Mouse (Mus musculus): ENCODE results near the gene Ccdc136. TPM values are rescaled to one million over a fixed set of nuclear protein-coding genes. Genes with fewer than 3 reads are reported as not detected.
A peak's percentile ranks its signal among the peaks of the same experiment; 100 is the strongest.

Ccdc136 gene
- polyA plus RNA-seq, 1 experiment = 0.23 TPM

GRCm38 (mm10) chr6:29473941-29474691, 78.0 kb downstream of the Ccdc136 start:
- 11% methylated on average over 33 of the region's 33 CpGs for WGBS
- no peaks in the 10 kb centered on the region for H3K27me3 ChIP-seq (ENCODE audit: control insufficient read depth, insufficient read depth, low read length)
- DNase-seq (ENCODE audit: low read depth in 1 of 2, low spot score in 2 of 2) = peak; percentile 39 to 66

GRCm38 (mm10) chr6:29474736-29475135, 78.6 kb downstream of the Ccdc136 start:
- Histone ChIP-seq H3K4me1 (ENCODE audit: control insufficient read depth, insufficient read depth, insufficient read length) (peaks cover 12% of the 10 kb centered on the region; the same call in 1 of the 2 replicates), H3K27ac (ENCODE audit: insufficient read depth, low read length) (no peak overlapping the region), H3K4me3 (ENCODE audit: extremely low read depth, insufficient read depth, insufficient read length) (no peak overlapping the region), H3K36me3 (ENCODE audit: control insufficient read depth, insufficient read depth, low read length) (peaks cover 7% of the 10 kb centered on the region), H3K27me3 (ENCODE audit: control insufficient read depth, insufficient read depth, low read length) (no peaks in the 10 kb centered on the region)
- TF ChIP-seq CTCF (IDR thresholded peaks at IDR 0.05; ENCODE audit: extremely low read depth, insufficient read depth, insufficient read length, insufficient replicate concordance) (no peak), POLR2A (IDR thresholded peaks at IDR 0.05; ENCODE audit: low read depth, low read length) (no peak)
- DNase-seq (ENCODE audit: low read depth in 1 of 2, low spot score in 2 of 2) = no peak
- 87% methylated on average over 2 of the region's 2 CpGs for WGBS

More at GRCm38 (mm10) chr6:29473941-29474691, 78.0 kb downstream of the Ccdc136 start:
- H3K27ac ChIP-seq (ENCODE audit: insufficient read depth, low read length) = no peak overlapping the region
- peak overlapping the region; percentile 53 for H3K4me3 ChIP-seq (ENCODE audit: extremely low read depth, insufficient read depth, insufficient read length)
- peaks cover 12% of the 10 kb centered on the region; the same call in 1 of the 2 replicates for H3K4me1 ChIP-seq (ENCODE audit: control insufficient read depth, insufficient read depth, insufficient read length)
- no peak for TF ChIP-seq POLR2A (IDR thresholded peaks at IDR 0.05; ENCODE audit: low read depth, low read length)
- H3K36me3 ChIP-seq (ENCODE audit: control insufficient read depth, insufficient read depth, low read length) = peaks cover 7% of the 10 kb centered on the region

Other genes starting within 250 kb of the Ccdc136 start
- gene Rbm28, start 231.3 kb upstream of the Ccdc136 start, polyA plus RNA-seq (2012; rRNA removed) = 3.6 and 4.2 TPM in 2 replicates
- gene Prrt4, start 216.7 kb upstream of the Ccdc136 start, polyA plus RNA-seq (2012; rRNA removed) = 0.20 and 0.25 TPM in 2 replicates
- gene Impdh1, start 179.9 kb upstream of the Ccdc136 start, polyA plus RNA-seq (2012; rRNA removed) = 40.7 and 46.7 TPM in 2 replicates
- gene Hilpda, start 123.8 kb upstream of the Ccdc136 start, polyA plus RNA-seq (2012; rRNA removed) = 11.3 and 12.9 TPM in 2 replicates
- gene Fam71f2, start 116.7 kb upstream of the Ccdc136 start, polyA plus RNA-seq (2012; rRNA removed) = 0.40 and 0.82 TPM in 2 replicates
- gene Fam71f1, start 77.2 kb upstream of the Ccdc136 start, polyA plus RNA-seq (2012; rRNA removed) = not detected in 2 replicates
- gene Calu, start 48.2 kb upstream of the Ccdc136 start, polyA plus RNA-seq (2012; rRNA removed) = 12.2 and 14.9 TPM in 2 replicates
- not detected in 2 replicates for gene Opn1sw, start 7.8 kb upstream of the Ccdc136 start, polyA plus RNA-seq (2012; rRNA removed)
- 0.32 and 0.38 TPM in 2 replicates for gene Flnc, start 36.9 kb downstream of the Ccdc136 start, polyA plus RNA-seq (2012; rRNA removed)
- gene Atp6v1f, start 71.4 kb downstream of the Ccdc136 start, polyA plus RNA-seq (2012; rRNA removed) = 182 and 226 TPM in 2 replicates
- gene Atp6v1fnb, start 75.1 kb downstream of the Ccdc136 start, polyA plus RNA-seq (2012; rRNA removed) = 0.34 TPM in 1 of 2 replicates, not detected in the other
- 10.1 and 10.2 TPM in 2 replicates for gene Kcp, start 111.6 kb downstream of the Ccdc136 start, polyA plus RNA-seq (2012; rRNA removed)
- 136 and 178 TPM in 2 replicates for gene Irf5, start 130.3 kb downstream of the Ccdc136 start, polyA plus RNA-seq (2012; rRNA removed)
- 33.4 and 39.1 TPM in 2 replicates for gene Tnpo3, start 213.6 kb downstream of the Ccdc136 start, polyA plus RNA-seq (2012; rRNA removed)

Measured in spleen, adult 2 months (tissue).